Mouse (Mus musculus): ENCODE results near the gene Apln. TPM values are rescaled to one million over a fixed set of nuclear protein-coding genes. Genes with fewer than 3 reads are reported as not detected.

The Apln gene
- polyA plus RNA-seq, 1 experiment, result 2.1 TPM

DNA sequence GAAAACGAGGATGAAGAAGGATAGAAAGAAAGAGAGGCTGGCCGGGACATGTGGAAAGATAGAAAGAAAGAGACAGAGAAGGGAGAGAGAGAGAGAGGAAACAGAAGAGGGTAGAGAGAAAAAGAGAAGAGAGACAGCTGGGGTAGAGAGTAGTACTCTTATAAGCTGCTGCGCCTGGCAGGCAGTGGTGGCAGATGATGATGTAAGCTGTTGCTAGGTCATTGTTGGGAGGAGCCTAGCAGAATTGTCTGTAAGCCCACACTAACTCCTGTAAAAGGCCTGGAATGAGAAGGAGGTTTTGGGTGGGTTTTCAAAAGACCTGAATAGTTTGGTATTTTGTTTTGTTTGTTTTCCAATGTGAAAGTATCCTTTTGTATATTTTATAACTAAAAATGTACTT lies 32.2 kb upstream of the Apln start:
- no peak overlapping the region for H3K4me3 ChIP-seq (ENCODE audit: control insufficient read depth, insufficient read depth, low read length)
- H3K36me3 ChIP-seq (ENCODE audit: control insufficient read depth, insufficient read depth, low read length), result no peaks in the 10 kb centered on the region
- H3K4me1 ChIP-seq (replicated peaks; ENCODE audit: control insufficient read depth, insufficient read depth, low read length), result no peaks in the 10 kb centered on the region
- no peak for DNase-seq
- H3K27me3 ChIP-seq (ENCODE audit: control insufficient read depth, insufficient read depth, low read length), result no peaks in the 10 kb centered on the region
- H3K27ac ChIP-seq (ENCODE audit: control insufficient read depth, insufficient read depth, low read length), result no peak overlapping the region
- TF ChIP-seq CTCF (IDR thresholded peaks at IDR 0.05; ENCODE audit: borderline replicate concordance, control insufficient read depth, extremely low read depth, insufficient read depth, low read length, poor library complexity) (no peak), POLR2A (IDR thresholded peaks at IDR 0.05; ENCODE audit: control insufficient read depth, extremely low read depth, insufficient read depth, low read length, poor library complexity) (no peak)
- 65% methylated on average over 3 of the region's 3 CpGs for WGBS

DNA sequence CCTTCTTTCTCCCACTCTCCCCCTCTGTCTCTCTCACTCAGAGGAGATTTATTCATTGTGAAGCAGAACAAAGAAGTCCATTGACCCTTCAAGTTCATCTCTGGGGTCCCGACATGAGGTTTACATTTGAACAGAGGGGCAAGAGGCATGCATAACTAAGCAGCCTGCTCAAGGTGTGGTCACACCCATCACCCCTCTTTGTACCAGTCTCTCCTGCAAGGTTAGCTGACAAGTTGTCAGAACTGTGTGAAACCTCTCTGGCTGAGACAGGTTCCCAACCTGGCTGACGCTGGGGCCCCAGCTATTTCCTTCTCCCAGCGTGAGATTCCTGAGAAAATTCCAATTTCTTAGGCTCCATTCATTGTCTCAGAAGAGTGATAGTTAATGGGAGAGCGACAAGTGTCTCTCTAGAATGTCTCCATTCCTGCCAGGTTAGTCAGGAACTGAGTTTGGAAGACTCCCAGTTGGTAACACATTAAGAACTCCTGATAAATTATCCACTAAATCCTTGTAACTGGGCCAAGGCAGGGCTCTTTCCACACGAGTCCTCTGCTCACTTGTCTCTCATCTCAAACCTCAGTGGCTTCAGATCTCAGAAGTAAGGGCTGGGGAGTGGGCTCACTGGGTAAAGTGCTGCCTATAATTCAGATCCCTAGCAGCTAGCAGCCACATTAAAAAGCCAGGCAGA lies 29.7 kb upstream of the Apln start:
- H3K27me3 ChIP-seq (ENCODE audit: control insufficient read depth, insufficient read depth, low read length), result no peaks in the 10 kb centered on the region
- H3K4me1 ChIP-seq (replicated peaks; ENCODE audit: control insufficient read depth, insufficient read depth, low read length), result no peaks in the 10 kb centered on the region
- no peaks in the 10 kb centered on the region for H3K36me3 ChIP-seq (ENCODE audit: control insufficient read depth, insufficient read depth, low read length)
- H3K27ac ChIP-seq (ENCODE audit: control insufficient read depth, insufficient read depth, low read length), result no peak overlapping the region
- no peak for DNase-seq
- no peak for TF ChIP-seq POLR2A (IDR thresholded peaks at IDR 0.05; ENCODE audit: control insufficient read depth, extremely low read depth, insufficient read depth, low read length, poor library complexity)
- TF ChIP-seq CTCF (IDR thresholded peaks at IDR 0.05; ENCODE audit: borderline replicate concordance, control insufficient read depth, extremely low read depth, insufficient read depth, low read length, poor library complexity), result no peak
- WGBS, result 80% methylated on average over 5 of the region's 5 CpGs
- no peak overlapping the region for H3K4me3 ChIP-seq (ENCODE audit: control insufficient read depth, insufficient read depth, low read length)

DNA sequence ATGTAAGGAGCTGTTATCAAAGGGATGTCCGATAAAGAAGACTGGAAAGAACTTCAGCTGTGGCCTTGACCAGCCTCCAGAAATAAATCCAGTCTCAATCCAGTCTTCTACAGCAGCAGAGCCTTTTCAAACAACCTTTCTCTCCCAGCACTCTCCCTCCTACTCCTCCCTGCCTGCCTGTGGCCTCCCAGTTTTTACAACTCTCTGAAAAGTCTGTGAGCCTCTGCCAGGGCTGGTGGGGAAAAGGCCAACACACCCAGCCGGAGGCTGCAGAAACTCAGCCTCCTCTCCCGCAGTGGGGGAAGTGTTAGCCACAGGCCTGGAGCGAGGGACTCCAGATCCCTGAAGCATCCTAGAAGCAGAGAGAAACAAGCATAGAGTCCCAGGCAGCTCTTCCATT lies 27.8 kb upstream of the Apln start:
- DNase-seq, result no peak
- Histone ChIP-seq H3K27me3 (ENCODE audit: control insufficient read depth, insufficient read depth, low read length) (no peaks in the 10 kb centered on the region), H3K36me3 (ENCODE audit: control insufficient read depth, insufficient read depth, low read length) (no peaks in the 10 kb centered on the region), H3K27ac (ENCODE audit: control insufficient read depth, insufficient read depth, low read length) (no peak overlapping the region), H3K4me3 (ENCODE audit: control insufficient read depth, insufficient read depth, low read length) (no peak overlapping the region), H3K4me1 (replicated peaks; ENCODE audit: control insufficient read depth, insufficient read depth, low read length) (no peaks in the 10 kb centered on the region)
- WGBS, result 96% methylated on average over 4 of the region's 4 CpGs
- TF ChIP-seq POLR2A (IDR thresholded peaks at IDR 0.05; ENCODE audit: control insufficient read depth, extremely low read depth, insufficient read depth, low read length, poor library complexity) (no peak), CTCF (IDR thresholded peaks at IDR 0.05; ENCODE audit: borderline replicate concordance, control insufficient read depth, extremely low read depth, insufficient read depth, low read length, poor library complexity) (no peak)

DNA sequence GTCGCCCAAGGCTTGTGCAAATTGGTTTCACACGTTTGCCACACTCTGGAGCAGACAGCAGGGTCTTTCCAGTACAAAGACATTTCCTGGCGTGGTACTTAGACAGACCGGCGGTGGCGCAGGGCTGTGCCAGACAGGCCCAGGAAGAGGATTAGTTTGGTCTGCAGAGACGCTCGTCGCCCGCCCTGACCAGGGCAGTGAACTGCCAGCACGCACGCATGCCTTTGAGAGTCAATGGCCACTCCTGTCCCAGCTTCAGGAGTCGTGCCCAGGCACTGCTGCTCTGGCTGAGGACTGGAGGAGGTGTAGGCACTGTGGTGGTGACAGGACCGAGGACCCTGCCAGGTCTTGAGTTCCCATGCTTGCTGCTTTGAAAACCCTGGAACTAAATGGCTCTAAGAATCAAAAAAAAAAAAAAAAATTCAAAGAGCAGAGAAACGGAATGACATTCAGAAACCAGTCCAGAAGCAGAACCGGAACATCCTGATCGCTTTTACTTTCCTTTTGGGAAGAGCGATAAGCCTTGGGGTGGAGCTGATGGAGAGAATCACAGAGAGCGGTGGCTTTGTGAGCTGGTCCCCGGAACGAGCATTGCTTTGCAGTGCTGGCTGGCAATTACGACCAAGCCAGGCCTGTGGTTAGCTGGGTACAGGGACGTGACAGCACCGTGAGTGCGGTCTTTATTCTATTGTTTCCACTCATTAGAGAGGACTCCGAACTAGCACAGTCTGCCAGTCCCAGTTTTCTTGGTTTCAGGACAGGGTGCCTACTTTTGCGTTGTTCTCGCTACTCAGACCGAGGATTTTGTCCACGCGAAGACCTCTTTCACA lies 19.7 kb upstream of the Apln start:
- WGBS, result 8% methylated on average over 31 of the region's 31 CpGs
- peak; percentile 22 for DNase-seq
- TF ChIP-seq CTCF (IDR thresholded peaks at IDR 0.05; ENCODE audit: borderline replicate concordance, control insufficient read depth, extremely low read depth, insufficient read depth, low read length, poor library complexity) (no peak), POLR2A (IDR thresholded peaks at IDR 0.05; ENCODE audit: control insufficient read depth, extremely low read depth, insufficient read depth, low read length, poor library complexity) (no peak)
- Histone ChIP-seq H3K27ac (ENCODE audit: control insufficient read depth, insufficient read depth, low read length) (no peak overlapping the region), H3K4me1 (replicated peaks; ENCODE audit: control insufficient read depth, insufficient read depth, low read length) (peaks cover 8% of the 10 kb centered on the region), H3K36me3 (ENCODE audit: control insufficient read depth, insufficient read depth, low read length) (no peaks in the 10 kb centered on the region), H3K4me3 (ENCODE audit: control insufficient read depth, insufficient read depth, low read length) (peak overlapping the region; percentile 93), H3K27me3 (ENCODE audit: control insufficient read depth, insufficient read depth, low read length) (no peaks in the 10 kb centered on the region)

DNA sequence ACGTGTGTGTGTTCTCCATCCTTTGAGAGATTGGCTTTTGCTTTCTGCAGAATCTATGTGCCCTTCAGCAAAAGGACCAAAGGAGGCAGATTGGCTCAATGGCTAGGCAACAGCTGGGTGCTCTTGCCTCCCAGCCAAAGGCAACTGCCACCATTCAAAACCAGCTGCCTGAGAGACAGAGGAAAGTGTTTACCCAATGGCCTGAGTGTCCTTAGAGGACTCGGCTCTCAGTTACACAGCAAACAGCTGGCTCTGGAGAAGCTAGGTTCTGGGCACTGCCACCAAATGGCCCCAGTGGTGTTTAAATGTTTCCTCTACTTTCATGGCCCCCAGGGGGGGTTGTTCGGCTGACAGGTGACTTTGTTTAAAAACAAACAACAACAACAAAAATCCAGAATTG lies 19.1 kb upstream of the Apln start:
- no peaks in the 10 kb centered on the region for H3K27me3 ChIP-seq (ENCODE audit: control insufficient read depth, insufficient read depth, low read length)
- no peaks in the 10 kb centered on the region for H3K36me3 ChIP-seq (ENCODE audit: control insufficient read depth, insufficient read depth, low read length)
- TF ChIP-seq CTCF (IDR thresholded peaks at IDR 0.05; ENCODE audit: borderline replicate concordance, control insufficient read depth, extremely low read depth, insufficient read depth, low read length, poor library complexity) (no peak), POLR2A (IDR thresholded peaks at IDR 0.05; ENCODE audit: control insufficient read depth, extremely low read depth, insufficient read depth, low read length, poor library complexity) (no peak)
- H3K4me3 ChIP-seq (ENCODE audit: control insufficient read depth, insufficient read depth, low read length), result peak overlapping the region; percentile 93; the same call in 1 of the 2 replicates
- H3K4me1 ChIP-seq (replicated peaks; ENCODE audit: control insufficient read depth, insufficient read depth, low read length), result peaks cover 8% of the 10 kb centered on the region
- no peak for DNase-seq
- no peak overlapping the region for H3K27ac ChIP-seq (ENCODE audit: control insufficient read depth, insufficient read depth, low read length)
- 48% methylated on average over 3 of the region's 3 CpGs for WGBS

DNA sequence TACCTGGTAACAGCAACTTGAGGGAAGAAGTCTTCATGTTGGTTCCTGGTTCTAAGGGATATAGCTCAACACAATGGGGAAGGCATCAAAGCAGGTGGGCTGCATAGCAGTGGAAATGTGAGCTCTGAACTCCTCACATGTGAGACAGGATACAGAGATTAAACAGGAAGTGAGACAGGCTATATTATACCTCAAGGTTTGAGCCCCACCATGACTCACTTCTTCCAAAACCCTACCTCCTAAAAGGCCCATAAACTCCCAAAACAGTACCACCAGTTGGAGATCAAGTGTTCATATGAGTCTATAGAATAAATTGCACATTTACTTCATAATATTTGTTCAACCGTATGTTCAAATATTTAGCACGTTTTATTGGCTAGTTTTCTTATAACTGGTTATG lies 11.7 kb upstream of the Apln start:
- no peak for TF ChIP-seq POLR2A (IDR thresholded peaks at IDR 0.05; ENCODE audit: control insufficient read depth, extremely low read depth, insufficient read depth, low read length, poor library complexity)
- TF ChIP-seq CTCF (IDR thresholded peaks at IDR 0.05; ENCODE audit: borderline replicate concordance, control insufficient read depth, extremely low read depth, insufficient read depth, low read length, poor library complexity), result no peak
- Histone ChIP-seq H3K4me1 (replicated peaks; ENCODE audit: control insufficient read depth, insufficient read depth, low read length) (no peaks in the 10 kb centered on the region), H3K4me3 (ENCODE audit: control insufficient read depth, insufficient read depth, low read length) (no peak overlapping the region), H3K27me3 (ENCODE audit: control insufficient read depth, insufficient read depth, low read length) (no peaks in the 10 kb centered on the region), H3K36me3 (ENCODE audit: control insufficient read depth, insufficient read depth, low read length) (no peaks in the 10 kb centered on the region), H3K27ac (ENCODE audit: control insufficient read depth, insufficient read depth, low read length) (no peak overlapping the region)
- no peak for DNase-seq
- WGBS, result 94% methylated on average over 2 of the region's 2 CpGs
